Mouse (Mus musculus): Measurements from ENCODE around the gene Odf3l2.

Gene Odf3l2

GRCm38 (mm10) chr10:79670071-79670888, 24.7 kb upstream of the Odf3l2 start:
- DNase-seq (ENCODE audit: low spot score): no peak

- DNase-seq (ENCODE audit: low spot score): peak; percentile 85
Observed at GRCm38 (mm10) chr10:79669576-79670057, 24.1 kb upstream of the Odf3l2 start.

GRCm38 (mm10) chr10:79668771-79669575, 23.4 kb upstream of the Odf3l2 start, which contains the start of gene Tpgs1:
Gene Tpgs1, plus strand, starts transcription at chr10:79669369.
- peak; percentile 92 for DNase-seq (ENCODE audit: low spot score)

GRCm38 (mm10) chr10:79668076-79668475, 22.5 kb upstream of the Odf3l2 start:
- DNase-seq (ENCODE audit: low spot score): no peak

GRCm38 (mm10) chr10:79666493-79666892, 21.0 kb upstream of the Odf3l2 start:
- no peak for DNase-seq (ENCODE audit: low spot score)

GRCm38 (mm10) chr10:79665051-79665450, 19.5 kb upstream of the Odf3l2 start:
- no peak for DNase-seq (ENCODE audit: low spot score)

- peak; percentile 85 for DNase-seq (ENCODE audit: low spot score)
Observed at GRCm38 (mm10) chr10:79664131-79664665, 18.7 kb upstream of the Odf3l2 start, which contains the start of gene Madcam1. Gene Madcam1, plus strand, starts transcription at chr10:79664559.

GRCm38 (mm10) chr10:79661861-79662260, 16.3 kb upstream of the Odf3l2 start:
- no peak for DNase-seq (ENCODE audit: low spot score)

- peak; percentile 32 for DNase-seq (ENCODE audit: low spot score)
Observed at GRCm38 (mm10) chr10:79660298-79660697, 14.8 kb upstream of the Odf3l2 start.

- DNase-seq (ENCODE audit: low spot score): peak; percentile 54
Observed at GRCm38 (mm10) chr10:79658829-79659228, 13.3 kb upstream of the Odf3l2 start.

GRCm38 (mm10) chr10:79654946-79655395, 9.4 kb upstream of the Odf3l2 start:
- DNase-seq (ENCODE audit: low spot score): peak; percentile 51

- no peak for DNase-seq (ENCODE audit: low spot score)
Observed at GRCm38 (mm10) chr10:79652789-79653188, 7.3 kb upstream of the Odf3l2 start.

GRCm38 (mm10) chr10:79649070-79649751, 3.7 kb upstream of the Odf3l2 start:
- DNase-seq (ENCODE audit: low spot score): peak; percentile 90

- peak; percentile 78 for DNase-seq (ENCODE audit: low spot score)
Observed at GRCm38 (mm10) chr10:79638486-79639204, 6.9 kb downstream of the Odf3l2 start.

GRCm38 (mm10) chr10:79637128-79638110, 8.1 kb downstream of the Odf3l2 start, which contains the start of gene Shc2:
Gene Shc2, minus strand, starts transcription at chr10:79637918.
- DNase-seq (ENCODE audit: low spot score): peak; percentile 80

- no peak for DNase-seq (ENCODE audit: low spot score)
Observed at GRCm38 (mm10) chr10:79636287-79636686, 9.3 kb downstream of the Odf3l2 start.

GRCm38 (mm10) chr10:79633006-79633777, 12.3 kb downstream of the Odf3l2 start:
- no peak for DNase-seq (ENCODE audit: low spot score)

- DNase-seq (ENCODE audit: low spot score): no peak
Observed at GRCm38 (mm10) chr10:79631432-79631831, 14.1 kb downstream of the Odf3l2 start.

- DNase-seq (ENCODE audit: low spot score): no peak
Observed at GRCm38 (mm10) chr10:79628377-79628776, 17.2 kb downstream of the Odf3l2 start.
